Mouse (Mus musculus) neural tube, embryonic 15.5 days (tissue): Measurements from ENCODE around the gene Nap1l4. TPM values are rescaled to one million over a fixed set of nuclear protein-coding genes. Genes with fewer than 3 reads are reported as not detected.

Source experiments
- ATAC-seq: fragments of 200-750 bp; cut with Nextera tagmentation; 2 replicates; pipeline ENCODE4 v1.8.0; 2017; ENCODE audit warnings: mild to moderate bottlenecking, moderate TSS enrichment, moderate library complexity; ENCODE audit not compliant: low FRiP score
- H3K27ac ChIP-seq: fragments of 300-500 bp; sonication (generic); replicated peaks from 2 replicates; pipeline ENCODE4 v1.5.1; 2015; ENCODE audit warnings: mild to moderate bottlenecking, inconsistent platforms
- H3K27me3 ChIP-seq: fragments of 300-500 bp; sonication (generic); replicated peaks from 2 replicates; pipeline ENCODE4 v1.6.1; 2015; ENCODE audit warnings: inconsistent platforms
- H3K36me3 ChIP-seq: fragments of 300-500 bp; sonication (generic); 2 replicates; pipeline ENCODE4 v1.6.1; 2015; ENCODE audit warnings: inconsistent platforms
- H3K4me1 ChIP-seq: fragments of 300-500 bp; sonication (generic); 2 replicates; pipeline ENCODE4 v1.6.1; 2015; ENCODE audit warnings: inconsistent platforms
- H3K4me2 ChIP-seq: fragments of 300-500 bp; sonication (generic); 2 replicates; pipeline ENCODE4 v1.6.1; 2015; ENCODE audit warnings: inconsistent platforms, mild to moderate bottlenecking, moderate library complexity
- H3K4me3 ChIP-seq: fragments of 300-500 bp; sonication (generic); replicated peaks from 2 replicates; pipeline ENCODE4 v1.5.1; 2015; ENCODE audit warnings: mild to moderate bottlenecking, inconsistent platforms
- H3K9ac ChIP-seq: fragments of 300-500 bp; sonication (generic); replicated peaks from 2 replicates; pipeline ENCODE4 v1.6.1; 2015; ENCODE audit warnings: mild to moderate bottlenecking, inconsistent platforms
- H3K9me3 ChIP-seq: fragments of 300-500 bp; sonication (generic); replicated peaks from 2 replicates; pipeline ENCODE4 v1.6.1; 2016; ENCODE audit warnings: inconsistent platforms
- WGBS: fragments of 180-500 bp; shearing (Covaris S2); methylation state at CpG from one replicate; pipeline ENCODE4 v1.1.7; 2015; ENCODE audit warnings: mixed read lengths; 5-methylcytosine and 5-hydroxymethylcytosine counted together
- microRNA-seq: library from miRNA; unstranded; fragments of <30 nt; microRNA quantifications from one replicate; pipeline ENCODE4, GENCODE M21; 2017
- polyA plus RNA-seq: library from polyadenylated mRNA; unstranded; fragments of >200 nt; fragmentation: Nextera tagmentation; extraction: Ambion mirVana; gene quantifications from 2 replicates; pipeline ENCODE4 v1.2.1, GENCODE M21; 2015

The Nap1l4 gene
- polyA plus RNA-seq, 1 experiment from 2014 or later: 299 TPM

DNA sequence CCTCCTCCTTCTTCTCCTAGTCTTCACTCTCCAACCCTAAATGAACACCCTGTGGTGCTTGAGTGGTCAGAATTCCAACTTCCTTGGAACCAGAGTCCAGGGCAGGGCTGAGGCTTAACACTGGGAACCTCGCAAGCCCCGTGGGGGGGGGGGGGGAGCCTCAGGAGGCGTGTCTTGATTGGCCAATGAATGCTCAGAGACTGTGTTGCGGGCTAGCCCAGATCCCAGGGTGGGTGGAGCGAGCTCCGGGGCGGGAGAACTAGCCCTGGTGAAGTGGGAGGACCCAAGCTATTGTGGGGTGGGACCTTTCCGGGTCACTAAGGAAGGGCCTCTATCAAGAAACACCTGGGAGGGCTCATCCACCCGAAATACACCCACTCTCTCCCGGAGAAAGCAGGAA is 74.1 kb downstream of the Nap1l4 start:
- H3K9me3 ChIP-seq: no peaks in the 10 kb centered on the region
- no peak overlapping the region for H3K9ac ChIP-seq
- no peak overlapping the region for H3K4me2 ChIP-seq
- no peaks in the 10 kb centered on the region for H3K36me3 ChIP-seq
- WGBS: 32% methylated on average over 10 of the region's 10 CpGs
- H3K4me3 ChIP-seq: no peak overlapping the region
- ATAC-seq: no peak
- no peak overlapping the region for H3K27ac ChIP-seq
- no peaks in the 10 kb centered on the region for H3K27me3 ChIP-seq
- H3K4me1 ChIP-seq: peaks cover under 1% of the 10 kb centered on the region; the same call in 1 of the 2 replicates

DNA sequence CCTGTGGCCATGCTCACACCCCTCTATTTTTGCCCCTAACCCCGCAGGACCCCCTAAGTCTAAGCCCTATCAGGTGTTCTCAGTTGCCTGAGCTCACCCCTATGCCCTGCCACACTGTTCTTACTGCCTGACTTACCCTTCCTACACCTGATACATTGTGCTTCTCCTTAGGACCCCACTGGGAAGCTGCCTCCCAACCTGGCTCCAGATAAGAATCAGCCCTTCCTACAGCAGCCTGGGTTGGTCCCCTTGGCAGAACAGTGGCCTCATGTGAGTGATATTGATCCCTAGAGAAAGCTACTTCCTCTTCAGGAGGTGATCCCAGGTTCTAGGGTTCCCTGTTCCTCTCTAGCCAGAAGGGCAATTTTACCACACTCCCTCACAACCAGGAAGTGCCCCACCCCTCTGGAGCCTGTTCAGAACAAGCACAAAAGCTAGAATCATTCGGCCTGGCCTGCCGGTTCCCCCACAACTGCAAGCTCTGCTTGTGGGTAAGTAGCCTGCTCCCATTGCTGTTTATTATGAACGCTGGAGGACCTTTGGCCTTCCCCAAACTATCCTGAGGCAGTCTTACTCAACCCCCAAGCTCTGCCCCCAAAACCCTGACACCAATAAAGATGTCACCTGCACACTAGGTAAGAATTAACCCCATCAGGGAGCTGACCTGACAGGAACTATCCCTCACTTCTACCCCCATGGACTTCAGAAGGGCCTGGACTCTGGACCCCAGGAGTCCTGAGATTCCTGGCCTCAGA is 75.4 kb downstream of the Nap1l4 start, which contains the start of gene Slc22a18:
TSS of gene Slc22a18 (plus strand) at position 390 of the 755 bp plus-strand sequence.
- Histone ChIP-seq H3K4me2 (no peak within 1 kb of the TSS), H3K4me1 (peaks cover 3% of the 10 kb centered on the region; the same call in 1 of the 2 replicates), H3K9me3 (no peaks in the 10 kb centered on the region), H3K27me3 (no peaks in the 10 kb centered on the region), H3K4me3 (no peak within 1 kb of the TSS), H3K27ac (no peak within 1 kb of the TSS), H3K36me3 (no peaks in the 10 kb centered on the region), H3K9ac (no peak within 1 kb of the TSS)
- WGBS: 48% methylated on average over 4 of the region's 4 CpGs
- ATAC-seq: no peak

DNA sequence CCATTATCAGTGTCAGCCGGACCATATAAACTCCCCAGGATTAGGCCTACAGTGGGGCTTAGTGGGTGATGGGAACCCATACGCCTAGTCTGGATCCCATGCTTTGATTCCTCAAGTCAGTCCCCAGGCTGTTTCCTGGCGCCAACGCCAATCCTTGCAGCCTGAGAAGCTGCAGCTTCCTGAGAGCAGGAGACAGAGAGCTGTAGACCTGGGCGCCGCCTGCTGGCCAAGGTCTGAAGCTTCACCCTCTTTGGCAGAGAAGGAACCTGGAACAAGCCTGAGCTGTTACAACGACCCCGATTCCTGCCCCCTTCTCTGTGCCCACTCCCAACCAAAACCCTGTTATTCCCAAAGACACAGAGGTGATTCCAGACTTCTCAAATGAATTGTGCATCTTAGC is 79.0 kb downstream of the Nap1l4 start:
- Histone ChIP-seq H3K9me3 (no peaks in the 10 kb centered on the region), H3K4me2 (no peak overlapping the region), H3K27me3 (no peaks in the 10 kb centered on the region), H3K27ac (no peak overlapping the region), H3K36me3 (no peaks in the 10 kb centered on the region), H3K4me1 (peaks cover 10% of the 10 kb centered on the region), H3K4me3 (no peak overlapping the region), H3K9ac (no peak overlapping the region)
- peak; percentile 71; the same call in 1 of the 2 replicates for ATAC-seq
- 23% methylated on average over 8 of the region's 8 CpGs for WGBS

DNA sequence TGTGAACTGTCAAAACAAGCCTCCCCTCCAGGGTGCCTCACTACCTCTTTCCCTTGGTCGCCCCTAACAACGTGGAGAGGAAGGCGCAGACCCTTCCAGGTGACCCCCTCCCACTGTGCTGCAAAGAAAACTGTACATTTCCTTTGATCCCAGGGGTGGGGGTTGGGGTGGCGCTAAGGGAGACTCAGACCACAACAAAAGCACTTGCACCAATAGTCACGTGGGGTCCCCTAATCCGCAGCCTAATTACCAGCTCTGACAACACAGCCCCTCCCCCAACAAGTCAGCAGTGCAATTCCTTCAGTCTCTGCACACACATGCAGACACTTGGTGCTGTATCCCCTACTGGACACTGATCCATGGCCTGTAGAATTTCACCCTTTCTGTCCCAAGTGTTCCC is 81.2 kb downstream of the Nap1l4 start:
- Histone ChIP-seq H3K9me3 (no peaks in the 10 kb centered on the region), H3K27me3 (0 out of 2 replicates have a peak, but pooled peaks cover 3% of the 10 kb centered on the region), H3K4me1 (peaks cover 23% of the 10 kb centered on the region), H3K4me3 (no peak overlapping the region), H3K27ac (no peak overlapping the region), H3K36me3 (no peaks in the 10 kb centered on the region), H3K4me2 (no peak overlapping the region), H3K9ac (no peak overlapping the region)
- ATAC-seq: no peak
- 13% methylated on average over 6 of the region's 6 CpGs for WGBS

DNA sequence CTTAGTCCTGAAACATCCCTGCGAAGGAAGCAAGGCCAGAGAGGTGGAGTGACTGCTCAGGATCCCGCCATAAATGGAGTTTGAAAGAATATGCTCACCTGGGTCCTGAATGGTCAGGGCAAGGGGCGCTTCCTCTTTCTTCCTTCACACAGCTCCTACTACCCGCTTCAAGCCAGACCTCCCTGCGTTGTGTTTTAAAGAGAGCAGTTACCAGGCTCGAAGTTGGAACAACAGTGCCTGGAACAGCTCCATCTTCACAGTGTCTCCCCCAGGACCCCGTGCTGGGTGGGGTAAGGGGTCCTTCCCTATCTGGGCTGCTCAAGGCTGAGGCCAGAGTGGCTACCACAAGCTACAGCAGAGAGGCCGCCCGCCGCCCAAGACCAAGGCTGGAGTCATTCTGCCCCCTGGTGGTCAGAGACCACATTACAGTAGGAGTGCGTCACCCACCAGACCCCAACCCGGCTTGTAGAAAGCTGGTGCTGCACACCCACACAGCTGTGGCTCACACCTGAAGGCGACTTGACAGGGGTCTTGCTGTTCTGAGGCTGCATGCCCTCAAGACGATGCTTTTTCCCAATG is 82.7 kb downstream of the Nap1l4 start:
- Histone ChIP-seq H3K4me1 (peaks cover 32% of the 10 kb centered on the region), H3K4me3 (no peak overlapping the region), H3K36me3 (no peaks in the 10 kb centered on the region), H3K9ac (no peak overlapping the region), H3K27me3 (0 out of 2 replicates have a peak, but pooled peaks cover 3% of the 10 kb centered on the region), H3K9me3 (no peaks in the 10 kb centered on the region), H3K27ac (no peak overlapping the region), H3K4me2 (no peak overlapping the region)
- 34% methylated on average over 14 of the region's 14 CpGs for WGBS
- 0 out of 2 replicates have a peak, but pooled peaks have one; percentile 10 for ATAC-seq

DNA sequence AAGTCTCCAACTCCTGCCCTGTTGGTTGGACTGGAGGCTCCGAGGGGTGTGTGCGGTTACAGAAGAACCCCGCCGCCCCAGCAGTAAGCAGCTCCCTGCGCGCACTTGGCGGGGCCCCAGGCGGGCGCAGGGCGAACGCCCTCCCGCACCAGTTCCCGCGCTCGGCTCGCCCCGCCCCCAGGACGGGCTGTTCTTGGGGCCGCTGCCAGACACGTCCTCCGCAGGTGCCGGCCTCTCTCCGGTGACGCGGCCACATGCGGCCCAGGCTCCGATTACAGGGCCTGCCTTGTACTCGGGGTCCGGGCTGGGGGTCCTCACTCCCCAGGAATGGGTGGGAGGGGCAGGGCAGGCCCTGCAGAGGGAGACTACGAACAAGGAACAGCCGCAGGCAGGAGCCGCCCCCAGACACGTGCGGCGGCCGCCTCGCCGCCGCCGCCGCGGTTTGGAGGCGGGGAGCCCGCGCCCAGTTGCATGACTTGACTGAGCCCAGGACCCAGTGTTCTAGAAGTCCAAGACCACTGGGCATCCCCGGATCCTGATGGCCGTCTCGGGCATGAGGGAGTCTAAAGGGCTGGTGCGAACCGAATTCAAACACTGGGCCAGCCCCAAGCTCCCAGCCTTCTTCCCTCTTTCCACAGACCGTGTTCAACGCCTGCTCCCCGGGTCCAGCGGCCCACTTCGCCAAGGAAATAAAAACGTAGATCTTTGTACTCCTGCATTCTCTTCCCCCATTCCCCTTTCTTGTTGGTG is 83.9 kb downstream of the Nap1l4 start:
- H3K9me3 ChIP-seq: 0 out of 2 replicates have a peak, but pooled peaks cover 3% of the 10 kb centered on the region
- H3K4me3 ChIP-seq: peak overlapping the region; percentile 37
- ATAC-seq: no peak
- H3K4me2 ChIP-seq: peak overlapping the region; percentile 74
- H3K36me3 ChIP-seq: no peaks in the 10 kb centered on the region
- 0 out of 2 replicates have a peak, but pooled peaks cover 3% of the 10 kb centered on the region for H3K27me3 ChIP-seq
- H3K27ac ChIP-seq: no peak overlapping the region
- H3K9ac ChIP-seq: peak overlapping the region; percentile 51
- peaks cover 32% of the 10 kb centered on the region for H3K4me1 ChIP-seq
- 25% methylated on average over 54 of the region's 56 CpGs for WGBS

DNA sequence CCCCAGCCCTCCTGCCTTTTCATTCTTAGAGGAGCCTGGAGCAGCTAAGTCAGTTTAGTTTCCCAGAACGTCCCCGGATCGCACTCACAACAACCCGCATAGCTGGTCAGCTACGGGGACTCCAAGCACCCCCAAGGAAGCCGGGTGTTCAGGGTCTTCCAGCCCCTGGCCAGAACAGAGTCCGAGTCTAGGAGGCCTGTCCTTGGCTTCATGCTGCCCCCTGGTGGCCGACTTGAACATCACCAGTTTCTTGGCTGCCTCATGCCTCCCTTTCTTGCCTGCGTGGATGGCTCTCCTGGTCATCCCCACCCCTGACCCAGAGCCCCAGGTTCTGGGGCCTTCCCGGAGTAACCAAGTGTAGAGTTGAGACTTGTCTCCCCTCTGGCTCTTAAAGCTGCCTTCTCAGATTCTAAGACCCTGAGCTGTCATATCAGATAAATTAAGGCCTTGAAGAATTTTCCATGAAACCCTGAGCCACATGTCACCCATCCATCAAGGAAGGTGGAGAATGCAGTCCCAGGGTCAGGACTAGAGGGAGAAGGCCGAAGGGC is 85.0 kb downstream of the Nap1l4 start:
- no peaks in the 10 kb centered on the region for H3K36me3 ChIP-seq
- no peak for ATAC-seq
- H3K4me2 ChIP-seq: 0 out of 2 replicates have a peak overlapping the region, but pooled peaks have one; percentile 15
- 25% methylated on average over 11 of the region's 11 CpGs for WGBS
- H3K4me3 ChIP-seq: no peak overlapping the region
- no peak overlapping the region for H3K9ac ChIP-seq
- 0 out of 2 replicates have a peak, but pooled peaks cover 3% of the 10 kb centered on the region for H3K9me3 ChIP-seq
- 0 out of 2 replicates have a peak overlapping the region, but pooled peaks have one; percentile 23 for H3K27ac ChIP-seq
- H3K4me1 ChIP-seq: peaks cover 32% of the 10 kb centered on the region
- H3K27me3 ChIP-seq: 0 out of 2 replicates have a peak, but pooled peaks cover 3% of the 10 kb centered on the region

Small RNA genes lying within 50 kb of the gene (microRNA-seq; reads per million reads assigned to microRNA genes)
- 0.52 reads per million for gene Mir7064

Other genes starting within 250 kb of the Nap1l4 start
- gene Cdkn1c, start 88.1 kb downstream of the Nap1l4 start, polyA plus RNA-seq: 275 and 292 TPM in 2 replicates
- 0.61 and 2.0 TPM in 2 replicates for gene Slc22a18, start 75.4 kb downstream of the Nap1l4 start, polyA plus RNA-seq
- 1.0 and 1.3 TPM in 2 replicates for gene Phlda2, start 46.0 kb downstream of the Nap1l4 start, polyA plus RNA-seq
- gene Cars, start 51.0 kb upstream of the Nap1l4 start, polyA plus RNA-seq: 70.3 and 72.4 TPM in 2 replicates
- gene Tnfrsf26, start 79.6 kb upstream of the Nap1l4 start, polyA plus RNA-seq: 0.20 and 0.75 TPM in 2 replicates
- gene Tnfrsf22, start 100.6 kb upstream of the Nap1l4 start, polyA plus RNA-seq: 3.9 and 5.3 TPM in 2 replicates
- gene Tnfrsf23, start 136.8 kb upstream of the Nap1l4 start, polyA plus RNA-seq: 0.93 and 1.4 TPM in 2 replicates
- 37.2 and 37.5 TPM in 2 replicates for gene Osbpl5, start 207.9 kb upstream of the Nap1l4 start, polyA plus RNA-seq
- gene Mrgprg, start 217.9 kb upstream of the Nap1l4 start, polyA plus RNA-seq: not detected in 2 replicates
- gene Mrgpre, start 235.4 kb upstream of the Nap1l4 start, polyA plus RNA-seq: 7.9 and 9.6 TPM in 2 replicates